Mouse (Mus musculus) CH12.LX (cell line): ENCODE measurements around the gene Ank. TPM values are rescaled to one million over a fixed set of nuclear protein-coding genes. Genes with fewer than 3 reads are reported as not detected.

Source experiments
- DNase-seq: peaks from one replicate; pipeline ENCODE4 v3.0.0-alpha.2; 2013; ENCODE audit errors: extremely low read depth
- H3K27ac ChIP-seq: 2 replicates; pipeline ENCODE4 v1.5.1; 2012; ENCODE audit warnings: low read depth, mild to moderate bottlenecking, control low read depth, moderate library complexity; ENCODE audit not compliant: insufficient read depth
- H3K27me3 ChIP-seq: replicated peaks from 2 replicates; pipeline ENCODE3; 2012; ENCODE audit warnings: inconsistent platforms
- H3K36me3 ChIP-seq, 2 experiments: replicated peaks in 1 of 2; 2 replicates each; pipeline versions ENCODE3 to v1.6.1; 2012; ENCODE audit warnings: inconsistent platforms in 1 of 2, low read length in 1 of 2, mild to moderate bottlenecking in 1 of 2, mixed read lengths in 1 of 2, moderate library complexity in 1 of 2; ENCODE audit not compliant: control insufficient read depth in 1 of 2, insufficient read depth in 1 of 2
- H3K4me1 ChIP-seq, 2 experiments: 2 replicates each; pipeline ENCODE4 v1.6.1; 2012; ENCODE audit warnings: inconsistent platforms in 1 of 2, moderate library complexity in 1 of 2; ENCODE audit not compliant: insufficient read depth in 2 of 2, control insufficient read depth in 1 of 2
- H3K4me2 ChIP-seq: 2 replicates; pipeline ENCODE4 v1.6.1; 2012; ENCODE audit warnings: low read depth, mild to moderate bottlenecking, control low read depth; ENCODE audit not compliant: poor library complexity, insufficient read depth, severe bottlenecking
- H3K4me3 ChIP-seq, 3 experiments: fragments of 150-350 bp in 1 of 3; sonication (generic) in 1 of 3; replicated peaks in 1 of 3; 2 replicates each; pipeline versions ENCODE3 to v1.5.1; 2011 to 2012; ENCODE audit warnings: low read depth in 2 of 3, low read length in 2 of 3, mild to moderate bottlenecking in 2 of 3, moderate library complexity in 2 of 3, control low read depth in 1 of 3, improper control_type of control experiment in 1 of 3, inconsistent platforms in 1 of 3, mixed read lengths in 1 of 3; ENCODE audit not compliant: poor library complexity in 1 of 3
- H3K79me2 ChIP-seq: replicated peaks from 2 replicates; pipeline ENCODE4 v1.6.1; 2012; ENCODE audit warnings: mild to moderate bottlenecking, moderate library complexity; ENCODE audit not compliant: control insufficient read depth, poor library complexity, insufficient read depth, severe bottlenecking; ENCODE audit errors: extremely low read depth
- H3K9ac ChIP-seq: 2 replicates; pipeline ENCODE4 v1.6.1; 2012; ENCODE audit warnings: low read depth, mild to moderate bottlenecking, control low read depth, moderate library complexity; ENCODE audit not compliant: insufficient read depth
- H3K9me3 ChIP-seq: replicated peaks from 2 replicates; pipeline ENCODE3; 2012; ENCODE audit warnings: low read length, inconsistent platforms, mixed read lengths
- BHLHE40 ChIP-seq: IDR thresholded peaks from 2 replicates; pipeline ENCODE4 v1.6.1; 2011; ENCODE audit warnings: mild to moderate bottlenecking, low read depth, low read length, improper control_type of control experiment
- ELF1 ChIP-seq: IDR thresholded peaks from 2 replicates; pipeline ENCODE4 v1.6.1; 2014; ENCODE audit warnings: low read depth, mild to moderate bottlenecking, inconsistent platforms, low read length, improper control_type of control experiment
- EP300 ChIP-seq: IDR thresholded peaks from 2 replicates; pipeline ENCODE4 v1.6.1; 2011; ENCODE audit warnings: low read length, improper control_type of control experiment
- ETS1 ChIP-seq: conservative IDR thresholded peaks from 2 replicates; pipeline ENCODE4 v1.6.1; 2012; ENCODE audit warnings: low read depth, mild to moderate bottlenecking, inconsistent platforms, low read length, improper control_type of control experiment, moderate library complexity
- GABPA ChIP-seq: IDR thresholded peaks from 2 replicates; pipeline ENCODE4 v1.6.1; 2012; ENCODE audit warnings: low read depth, low read length, improper control_type of control experiment, inconsistent platforms; ENCODE audit not compliant: insufficient replicate concordance
- HCFC1 ChIP-seq: IDR thresholded peaks from 2 replicates; pipeline ENCODE4 v1.6.1; 2012; ENCODE audit warnings: low read depth, mild to moderate bottlenecking, inconsistent platforms, low read length, improper control_type of control experiment
- IRF4 ChIP-seq: IDR thresholded peaks from 2 replicates; pipeline ENCODE4 v1.6.1; 2014; ENCODE audit warnings: low read depth, mild to moderate bottlenecking, inconsistent platforms, low read length, improper control_type of control experiment
- JUN ChIP-seq: IDR thresholded peaks from 2 replicates; pipeline ENCODE4 v1.6.1; 2011; ENCODE audit warnings: low read depth, mild to moderate bottlenecking, low read length, improper control_type of control experiment, moderate library complexity; ENCODE audit not compliant: insufficient read depth
- KAT2A ChIP-seq: IDR thresholded peaks from 2 replicates; pipeline ENCODE4 v1.6.1; 2012; ENCODE audit warnings: low read length, improper control_type of control experiment, inconsistent platforms; ENCODE audit not compliant: insufficient replicate concordance
- MAFK ChIP-seq: IDR thresholded peaks from 2 replicates; pipeline ENCODE4 v1.6.1; 2011; ENCODE audit warnings: low read length, improper control_type of control experiment; ENCODE audit not compliant: insufficient replicate concordance
- MAX ChIP-seq: IDR thresholded peaks from 2 replicates; pipeline ENCODE4 v1.6.1; 2011; ENCODE audit warnings: low read length, improper control_type of control experiment
- MAZ ChIP-seq: IDR thresholded peaks from 2 replicates; pipeline ENCODE4 v1.6.1; 2012; ENCODE audit warnings: low read depth, mild to moderate bottlenecking, inconsistent platforms, low read length, improper control_type of control experiment, moderate library complexity
- MXI1 ChIP-seq: IDR thresholded peaks from 2 replicates; pipeline ENCODE4 v1.6.1; 2011; ENCODE audit warnings: mild to moderate bottlenecking, low read depth, low read length, improper control_type of control experiment
- MYC ChIP-seq: IDR thresholded peaks from 2 replicates; pipeline ENCODE4 v1.6.1; 2011; ENCODE audit warnings: low read depth, mild to moderate bottlenecking, improper control_type of control experiment, low read length
- NRF1 ChIP-seq: IDR thresholded peaks from 2 replicates; pipeline ENCODE4 v1.6.1; 2014; ENCODE audit warnings: low read depth, mild to moderate bottlenecking, inconsistent platforms, low read length, improper control_type of control experiment, moderate library complexity
- PAX5 ChIP-seq: IDR thresholded peaks from 2 replicates; pipeline ENCODE4 v1.6.1; 2012; ENCODE audit warnings: low read length, inconsistent platforms, mixed read lengths
- POLR2A ChIP-seq: IDR thresholded peaks from 2 replicates; pipeline ENCODE4 v1.6.1; 2011; ENCODE audit warnings: low read depth, mild to moderate bottlenecking, improper control_type of control experiment, low read length
- RAD21 ChIP-seq: IDR thresholded peaks from 2 replicates; pipeline ENCODE4 v1.6.1; 2011; ENCODE audit warnings: low read depth, mild to moderate bottlenecking, low read length, improper control_type of control experiment, moderate library complexity
- SIN3A ChIP-seq: IDR thresholded peaks from 2 replicates; pipeline ENCODE4 v1.6.1; 2012; ENCODE audit warnings: low read length, improper control_type of control experiment, inconsistent platforms
- SMC3 ChIP-seq: IDR thresholded peaks from 2 replicates; pipeline ENCODE4 v1.6.1; 2011; ENCODE audit warnings: low read depth, low read length, improper control_type of control experiment
- TBP ChIP-seq: conservative IDR thresholded peaks from 2 replicates; pipeline ENCODE4 v1.6.1; 2011; ENCODE audit warnings: low read depth, low read length, improper control_type of control experiment
- TCF12 ChIP-seq: IDR thresholded peaks from 2 replicates; pipeline ENCODE4 v1.6.1; 2014; ENCODE audit warnings: low read depth, mild to moderate bottlenecking, inconsistent platforms, low read length, improper control_type of control experiment
- USF1 ChIP-seq: IDR thresholded peaks from 2 replicates; pipeline ENCODE4 v1.6.1; 2014; ENCODE audit warnings: low read depth, mild to moderate bottlenecking, inconsistent platforms, low read length, improper control_type of control experiment
- ZC3H11A ChIP-seq: IDR thresholded peaks from 2 replicates; pipeline ENCODE4 v1.6.1; 2012; ENCODE audit warnings: low read depth, mild to moderate bottlenecking, inconsistent platforms, low read length, improper control_type of control experiment
- ZKSCAN1 ChIP-seq: IDR thresholded peaks from 2 replicates; pipeline ENCODE4 v1.6.1; 2012; ENCODE audit warnings: low read depth, inconsistent platforms, low read length, improper control_type of control experiment, borderline replicate concordance
- ZMIZ1 ChIP-seq: IDR thresholded peaks from 2 replicates; pipeline ENCODE4 v1.6.1; 2012; ENCODE audit warnings: low read depth, mild to moderate bottlenecking, inconsistent platforms, low read length, improper control_type of control experiment
- ZNF384 ChIP-seq: IDR thresholded peaks from 2 replicates; pipeline ENCODE4 v1.6.1; 2012; ENCODE audit warnings: low read depth, low read length, improper control_type of control experiment, inconsistent platforms
- dilution Hi-C: fragments of 300-500 bp; cut with MboI; formaldehyde crosslinking; loops from 2 replicates; pipeline ENCODE4 v1.14.3; 2020; ENCODE audit warnings: low sequenced_read_pairs; ENCODE audit not compliant: extremely low pct_unique_long_range_greater_than_20kb, extremely low pct_ligation_motif_present
- in situ Hi-C: fragments of 300-500 bp; cut with MboI; formaldehyde crosslinking; loops from 3 replicates; pipeline ENCODE4 v1.14.3; 2019; ENCODE audit warnings: low sequenced_read_pairs, low pct_ligation_motif_present, low pct_unique_long_range_greater_than_20kb, mixed read lengths
- polyA plus RNA-seq: library from polyadenylated mRNA; unstranded; fragments of >175 nt; gene quantifications from 2 replicates; pipeline ENCODE4 v1.2.1, GENCODE M21; 2012; ENCODE audit warnings: low read depth; ENCODE audit not compliant: insufficient read length
- total RNA-seq, 2 experiments: library from RNA; depleted of rRNA; stranded (reverse); fragments of 300-350 nt in 1 of 2; fragments of >200 nt in 1 of 2; gene quantifications; 2 replicates each; pipeline ENCODE4 v1.2.3; 2012 to 2014

Gene Ank
- total and polyA plus RNA-seq, 3 experiments, result 4.6 to 12.4 (median 8.6) TPM

GRCm38 (mm10) chr15:27539745-27540144 is 73.3 kb downstream of the Ank start:
- no peak overlapping the region for H3K27ac ChIP-seq
- in situ Hi-C loops, result no loop called here
- dilution Hi-C loops, result no loop called here

GRCm38 (mm10) chr15:27545203-27545602 is 78.7 kb downstream of the Ank start:
- H3K4me2 ChIP-seq, result no peak overlapping the region
- in situ Hi-C loops, result no loop called here
- no peaks in the 10 kb centered on the region for H3K27me3 ChIP-seq
- no peak overlapping the region for H3K27ac ChIP-seq
- no peaks in the 10 kb centered on the region for H3K79me2 ChIP-seq
- no peak for DNase-seq
- peaks cover 0 to 46% of the 10 kb centered on the region in 2 experiments; a peak in 2 of 4 replicates for H3K4me1 ChIP-seq
- H3K9me3 ChIP-seq, result peaks cover 5% of the 10 kb centered on the region
- TF ChIP-seq IRF4 (no peak), TBP (no peak), MXI1 (no peak), ZC3H11A (no peak), EP300 (no peak), ZMIZ1 (no peak), ETS1 (no peak), ZNF384 (no peak), USF1 (no peak), KAT2A (no peak)
- TF ChIP-seq, all 38 proteins: peak for 0
- dilution Hi-C loops, result no loop called here
- Histone ChIP-seq H3K36me3 (peaks cover 0 to 19% of the 10 kb centered on the region in 2 experiments), H3K4me3 (no peak overlapping the region), H3K9ac (no peak overlapping the region)

More at GRCm38 (mm10) chr15:27539745-27540144, 73.3 kb downstream of the Ank start:
- Histone ChIP-seq H3K36me3 (peaks cover 0 to 3% of the 10 kb centered on the region in 2 experiments), H3K9ac (no peak overlapping the region), H3K4me1 (peaks cover 4 to 37% of the 10 kb centered on the region in 2 experiments), H3K4me3 (no peak overlapping the region), H3K79me2 (no peaks in the 10 kb centered on the region), H3K9me3 (no peaks in the 10 kb centered on the region), H3K4me2 (no peak overlapping the region), H3K27me3 (no peaks in the 10 kb centered on the region)
- TF ChIP-seq BHLHE40 (peak; percentile 59), NRF1 (no peak)
- DNase-seq, result no peak

DNA sequence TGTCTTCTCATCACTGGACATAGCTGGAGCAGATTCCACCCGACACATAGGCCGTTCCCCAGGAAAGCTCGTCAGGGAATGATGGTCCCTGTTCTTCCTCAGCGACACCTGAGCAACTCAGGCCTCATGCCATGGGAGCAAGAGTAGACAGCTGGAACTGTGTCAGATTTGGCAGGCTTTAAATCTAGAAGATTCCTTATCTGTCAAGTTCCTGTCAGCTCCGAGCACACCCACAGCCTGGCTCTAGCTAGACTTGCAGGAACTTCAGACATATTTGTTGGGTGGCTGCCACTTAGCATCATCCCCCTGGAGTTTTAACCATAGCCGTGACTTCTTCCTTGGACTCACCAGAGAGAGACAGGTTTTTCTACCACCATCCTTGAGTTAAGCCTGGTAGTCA is 81.6 kb downstream of the Ank start:
- Histone ChIP-seq H3K79me2 (no peaks in the 10 kb centered on the region), H3K4me2 (no peak overlapping the region), H3K27ac (no peak overlapping the region), H3K27me3 (no peaks in the 10 kb centered on the region), H3K36me3 (peaks cover 0 to 19% of the 10 kb centered on the region in 2 experiments), H3K9me3 (peaks cover 5% of the 10 kb centered on the region), H3K9ac (no peak overlapping the region), H3K4me3 (no peak overlapping the region), H3K4me1 (peaks cover 4 to 67% of the 10 kb centered on the region in 2 experiments)
- TF ChIP-seq IRF4 (no peak), JUN (no peak), MXI1 (no peak), MAFK (no peak), HCFC1 (no peak), SIN3A (no peak), ZNF384 (no peak), ELF1 (no peak), TCF12 (no peak), MYC (no peak), GABPA (no peak), PAX5 (no peak), RAD21 (no peak), ZKSCAN1 (no peak), MAZ (no peak), POLR2A (no peak), MAX (no peak), ZC3H11A (no peak), SMC3 (no peak)
- dilution Hi-C loops, result no loop called here
- in situ Hi-C loops, result no loop called here
- DNase-seq, result no peak
